Mouse (Mus musculus) liver, embryonic 14.5 days (tissue): ENCODE measurements around the gene Sbf2.

Source experiments
- CTCF ChIP-seq: IDR thresholded peaks from 2 replicates; pipeline ENCODE4 v1.5.1; 2016; ENCODE audit warnings: antibody characterized with exemption, low read depth, control low read depth
- EP300 ChIP-seq: IDR thresholded peaks from 2 replicates; pipeline ENCODE4 v1.6.1; 2016; ENCODE audit warnings: antibody characterized with exemption, low read depth

GRCm38 (mm10) chr7:110498653-110499052 is 116.1 kb downstream of the Sbf2 start:
- TF ChIP-seq CTCF: no peak
- TF ChIP-seq EP300: no peak
